Mouse (Mus musculus): ENCODE data around the gene Suclg2. TPM values are rescaled to one million over a fixed set of nuclear protein-coding genes. Genes with fewer than 3 reads are reported as not detected.

The Suclg2 gene
- polyA plus RNA-seq, 1 experiment from 2014 or later = 29.0 TPM

DNA sequence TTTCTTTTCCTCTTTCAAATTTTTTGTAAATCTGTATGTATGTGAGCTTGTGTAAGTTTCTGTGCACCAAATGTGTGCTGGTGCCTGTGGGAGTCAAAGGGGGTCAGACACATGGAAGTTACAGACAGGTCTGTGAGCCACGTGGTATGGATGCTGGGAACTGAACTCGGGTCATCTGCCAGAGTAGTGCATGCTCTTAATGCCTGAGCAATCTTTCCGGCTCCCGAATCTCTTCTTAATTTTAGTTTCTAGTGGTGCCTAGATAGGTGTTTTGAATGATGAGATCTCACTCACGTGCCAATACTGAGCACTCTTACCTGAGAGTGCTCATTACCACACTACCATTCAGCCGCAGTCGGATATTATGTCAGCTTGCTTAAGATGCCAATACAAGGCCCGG is 60.9 kb downstream of the Suclg2 start:
- Histone ChIP-seq H3K4me2 (replicated peaks) (no peak overlapping the region), H3K36me3 (no peaks in the 10 kb centered on the region), H3K4me1 (no peaks in the 10 kb centered on the region), H3K4me3 (no peak overlapping the region), H3K27ac (replicated peaks) (no peak overlapping the region), H3K9ac (replicated peaks) (no peak overlapping the region), H3K27me3 (no peaks in the 10 kb centered on the region), H3K9me3 (no peaks in the 10 kb centered on the region)
- WGBS = 97% methylated on average over 8 of the region's 8 CpGs
- ATAC-seq (ENCODE audit: low FRiP score, low read depth) = no peak

DNA sequence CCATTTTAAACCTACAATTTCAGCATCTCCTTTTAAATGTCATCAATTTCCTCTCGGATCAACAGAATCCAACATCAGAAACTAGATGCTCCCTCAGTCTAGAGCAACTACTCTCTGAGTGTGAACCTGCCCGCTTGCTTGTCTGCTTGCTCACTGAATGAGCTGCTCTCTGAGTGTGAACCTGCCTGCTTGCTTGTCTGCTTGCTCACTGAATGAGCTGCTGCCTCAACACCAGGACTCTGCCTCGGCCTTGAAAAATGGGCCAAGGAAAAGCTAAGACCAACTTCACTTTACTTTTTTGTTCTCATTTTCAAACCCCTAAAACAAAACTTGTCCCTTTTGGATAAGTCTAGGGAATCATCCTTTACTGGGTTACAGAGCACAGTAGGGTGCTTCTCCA is 64.9 kb downstream of the Suclg2 start:
- Histone ChIP-seq H3K27me3 (no peaks in the 10 kb centered on the region), H3K9me3 (no peaks in the 10 kb centered on the region), H3K4me2 (replicated peaks) (no peak overlapping the region), H3K36me3 (no peaks in the 10 kb centered on the region), H3K4me1 (peaks cover 24% of the 10 kb centered on the region; the same call in 1 of the 2 replicates), H3K9ac (replicated peaks) (no peak overlapping the region), H3K4me3 (no peak overlapping the region), H3K27ac (replicated peaks) (no peak overlapping the region)
- ATAC-seq (ENCODE audit: low FRiP score, low read depth) = no peak
- WGBS = 92% methylated on average over 3 of the region's 3 CpGs

DNA sequence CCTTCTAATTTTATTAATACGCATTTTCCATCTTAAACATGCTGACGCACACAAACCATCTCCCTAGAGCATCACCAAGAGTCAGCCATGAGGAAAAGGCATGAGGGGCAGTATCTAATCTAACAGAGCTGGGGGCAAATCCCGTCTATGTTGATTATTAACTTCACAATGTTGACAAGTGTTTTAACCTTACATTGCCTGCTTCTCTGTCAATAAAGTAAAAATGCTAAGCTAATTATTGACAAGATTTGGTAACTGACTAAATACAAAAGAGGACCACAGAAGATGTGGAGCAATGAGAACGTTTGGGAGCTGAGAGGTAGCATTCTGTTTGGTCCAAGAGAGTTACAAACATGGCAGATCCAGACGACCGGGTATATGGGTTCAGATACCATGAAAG is 65.8 kb downstream of the Suclg2 start:
- no peak overlapping the region for H3K4me3 ChIP-seq
- ATAC-seq (ENCODE audit: low FRiP score, low read depth) = no peak
- H3K36me3 ChIP-seq = no peaks in the 10 kb centered on the region
- H3K27me3 ChIP-seq = no peaks in the 10 kb centered on the region
- H3K27ac ChIP-seq (replicated peaks) = no peak overlapping the region
- peaks cover 24% of the 10 kb centered on the region; the same call in 1 of the 2 replicates for H3K4me1 ChIP-seq
- 90% methylated on average over 6 of the region's 6 CpGs for WGBS
- H3K4me2 ChIP-seq (replicated peaks) = no peak overlapping the region
- no peak overlapping the region for H3K9ac ChIP-seq (replicated peaks)
- H3K9me3 ChIP-seq = no peaks in the 10 kb centered on the region

DNA sequence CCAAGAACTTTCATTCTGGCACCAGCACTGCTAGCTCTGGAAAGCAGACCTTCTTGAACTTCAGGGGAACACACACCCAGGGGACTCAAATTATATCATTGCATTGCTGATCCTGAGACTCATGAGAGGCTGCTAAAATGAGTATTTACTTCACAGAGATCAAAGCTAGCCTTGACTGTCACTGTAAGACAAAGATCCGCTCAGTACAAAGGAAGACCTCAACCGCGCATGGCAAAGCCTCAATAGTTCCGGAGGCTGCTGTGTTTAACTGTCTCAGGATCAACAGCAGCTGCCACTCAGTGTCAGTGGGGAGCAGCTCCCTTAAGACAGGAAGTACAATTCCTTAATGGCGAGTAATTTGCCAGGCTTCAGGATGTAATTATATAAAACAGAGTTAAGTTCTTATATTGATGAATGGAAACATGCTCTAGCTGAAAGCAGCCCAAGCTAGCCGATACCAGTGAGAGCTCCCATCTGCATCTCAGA is 67.2 kb downstream of the Suclg2 start:
- Histone ChIP-seq H3K27me3 (no peaks in the 10 kb centered on the region), H3K4me2 (replicated peaks) (0 out of 2 replicates have a peak overlapping the region, but pooled peaks have one; percentile 5), H3K27ac (replicated peaks) (no peak overlapping the region), H3K36me3 (no peaks in the 10 kb centered on the region), H3K4me1 (peaks cover 24% of the 10 kb centered on the region; the same call in 1 of the 2 replicates), H3K9me3 (no peaks in the 10 kb centered on the region), H3K9ac (replicated peaks) (no peak overlapping the region), H3K4me3 (no peak overlapping the region)
- 8% methylated on average over 6 of the region's 6 CpGs for WGBS
- peak; percentile 72 for ATAC-seq (ENCODE audit: low FRiP score, low read depth)

DNA sequence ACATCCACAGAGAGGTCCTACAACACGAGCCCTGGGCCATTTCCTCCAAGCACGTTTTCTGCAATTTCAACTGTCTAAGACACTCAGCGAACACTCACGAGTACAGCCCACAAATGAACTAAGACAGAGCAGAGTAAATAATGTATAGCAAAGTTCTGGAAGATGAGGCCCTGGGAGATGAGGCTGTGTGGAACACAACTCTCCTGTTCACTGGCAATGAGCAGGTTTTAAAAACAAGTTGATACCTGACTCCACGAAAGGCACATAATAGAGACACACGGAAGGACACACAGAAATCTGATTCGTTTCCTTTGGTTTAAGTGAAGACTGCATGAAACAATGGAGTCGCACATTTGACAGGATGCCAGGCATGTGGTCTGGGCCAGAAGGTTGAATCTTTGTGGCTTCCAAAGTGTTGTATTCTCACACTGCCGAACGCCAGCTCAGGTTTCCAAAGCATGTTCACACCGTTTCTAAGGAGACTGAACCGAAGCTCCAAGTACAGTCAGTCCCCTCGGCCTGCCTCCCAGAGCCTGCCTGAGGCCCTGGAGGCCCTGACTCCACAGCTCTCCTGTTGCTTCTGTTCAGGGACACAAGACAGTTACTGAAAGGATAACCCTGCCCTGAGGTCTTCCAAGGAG is 68.4 kb downstream of the Suclg2 start:
- Histone ChIP-seq H3K9ac (replicated peaks) (no peak overlapping the region), H3K4me3 (no peak overlapping the region), H3K9me3 (no peaks in the 10 kb centered on the region), H3K4me1 (peaks cover 24% of the 10 kb centered on the region; the same call in 1 of the 2 replicates), H3K27ac (replicated peaks) (no peak overlapping the region), H3K36me3 (no peaks in the 10 kb centered on the region), H3K4me2 (replicated peaks) (no peak overlapping the region), H3K27me3 (no peaks in the 10 kb centered on the region)
- WGBS = 48% methylated on average over 13 of the region's 13 CpGs
- ATAC-seq (ENCODE audit: low FRiP score, low read depth) = no peak

DNA sequence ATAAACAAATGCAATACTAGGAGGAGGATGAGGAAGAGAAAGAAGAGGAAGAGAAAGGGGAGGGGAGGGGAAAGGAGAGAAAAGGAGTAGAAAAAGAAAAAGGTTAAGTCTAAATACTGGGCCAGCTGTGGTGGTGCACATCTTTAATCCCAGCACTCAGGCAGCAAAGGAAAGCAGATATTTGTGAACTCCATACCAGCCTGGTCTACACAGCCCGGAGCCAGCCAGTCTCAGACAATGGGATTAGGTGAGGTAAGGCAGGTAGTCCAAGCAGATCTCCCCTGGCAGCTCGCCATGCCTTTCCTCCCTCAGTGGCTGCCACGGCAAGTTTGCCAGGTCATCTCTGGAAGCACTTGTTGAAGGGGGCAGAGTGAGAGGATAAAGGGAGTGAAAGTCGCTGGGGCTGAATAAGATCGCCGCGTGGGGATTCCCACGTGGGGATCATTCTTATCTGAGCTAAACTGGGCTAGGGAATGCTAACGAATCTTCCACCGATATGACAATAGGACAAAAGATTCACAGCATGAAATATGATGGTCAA is 69.4 kb downstream of the Suclg2 start:
- Histone ChIP-seq H3K9me3 (no peaks in the 10 kb centered on the region), H3K4me3 (no peak overlapping the region), H3K36me3 (no peaks in the 10 kb centered on the region), H3K27ac (replicated peaks) (no peak overlapping the region), H3K4me1 (peaks cover 24% of the 10 kb centered on the region; the same call in 1 of the 2 replicates), H3K9ac (replicated peaks) (no peak overlapping the region), H3K4me2 (replicated peaks) (no peak overlapping the region), H3K27me3 (no peaks in the 10 kb centered on the region)
- 52% methylated on average over 10 of the region's 10 CpGs for WGBS
- ATAC-seq (ENCODE audit: low FRiP score, low read depth) = no peak

DNA sequence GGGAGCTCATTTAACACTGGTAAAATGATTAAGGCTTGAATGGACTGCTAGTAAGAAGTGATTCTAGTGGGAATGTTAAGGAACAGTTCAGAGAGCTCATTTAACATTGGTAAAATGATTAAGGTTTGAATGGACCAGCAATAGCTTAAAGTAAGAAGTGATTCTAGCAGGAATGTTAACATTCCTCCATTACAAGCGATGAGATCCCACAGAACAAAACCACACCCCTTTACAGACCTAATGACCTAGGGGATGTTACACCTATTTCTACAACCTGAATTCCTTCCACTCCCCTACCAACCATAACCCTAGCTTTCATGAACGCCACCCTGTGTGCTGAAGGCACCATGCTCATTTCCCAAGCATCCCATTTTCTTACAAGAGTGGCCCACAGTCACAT is 81.2 kb downstream of the Suclg2 start:
- H3K27ac ChIP-seq (replicated peaks) = no peak overlapping the region
- H3K27me3 ChIP-seq = no peaks in the 10 kb centered on the region
- H3K9me3 ChIP-seq = no peaks in the 10 kb centered on the region
- no peak for ATAC-seq (ENCODE audit: low FRiP score, low read depth)
- H3K4me1 ChIP-seq = no peaks in the 10 kb centered on the region
- 93% methylated on average over 2 of the region's 2 CpGs for WGBS
- no peaks in the 10 kb centered on the region for H3K36me3 ChIP-seq
- no peak overlapping the region for H3K4me2 ChIP-seq (replicated peaks)
- no peak overlapping the region for H3K4me3 ChIP-seq
- H3K9ac ChIP-seq (replicated peaks) = no peak overlapping the region

DNA sequence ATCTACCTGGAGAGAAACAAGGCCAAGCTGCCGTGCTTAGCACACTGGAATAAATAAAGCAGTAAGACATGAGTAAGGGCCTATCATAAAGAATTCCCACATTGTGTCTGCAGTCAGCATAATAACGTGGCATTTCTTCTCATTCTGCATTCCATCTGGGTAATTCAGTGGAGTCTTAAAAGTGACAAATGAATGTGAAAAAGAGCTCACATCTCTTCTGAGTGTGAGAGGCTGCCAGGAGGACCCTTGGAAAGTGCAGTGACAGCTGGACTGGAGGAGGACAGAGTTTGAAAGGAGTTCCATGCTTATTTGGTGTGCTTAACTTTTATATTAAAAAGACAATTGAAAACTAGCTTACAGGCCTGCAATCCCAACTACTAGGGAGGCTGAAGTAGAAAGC is 83.2 kb downstream of the Suclg2 start:
- Histone ChIP-seq H3K9ac (replicated peaks) (no peak overlapping the region), H3K4me3 (no peak overlapping the region), H3K4me2 (replicated peaks) (no peak overlapping the region), H3K27me3 (no peaks in the 10 kb centered on the region), H3K4me1 (no peaks in the 10 kb centered on the region), H3K27ac (replicated peaks) (no peak overlapping the region), H3K9me3 (no peaks in the 10 kb centered on the region), H3K36me3 (no peaks in the 10 kb centered on the region)
- no peak for ATAC-seq (ENCODE audit: low FRiP score, low read depth)
- WGBS = 66% methylated on average over 2 of the region's 2 CpGs

DNA sequence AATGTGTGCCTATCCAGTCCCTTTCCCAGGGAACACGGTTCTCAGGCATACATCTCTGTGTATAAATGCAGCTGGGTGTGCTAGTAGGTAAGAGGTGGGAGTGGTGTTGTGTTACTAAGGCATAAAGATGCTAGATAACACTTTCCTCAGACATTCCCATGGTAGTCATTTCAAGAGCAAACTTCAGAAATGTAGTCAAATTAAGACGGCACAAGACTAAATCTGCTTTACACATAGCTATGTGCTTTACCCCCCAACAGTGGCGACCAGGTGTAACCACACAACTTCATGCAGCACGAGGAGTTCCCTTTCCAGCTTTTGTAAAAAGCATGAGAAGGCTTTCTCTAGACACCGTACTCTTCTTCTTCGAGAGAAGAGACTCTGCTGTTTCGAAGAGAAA is 89.5 kb downstream of the Suclg2 start:
- H3K27me3 ChIP-seq = no peaks in the 10 kb centered on the region
- H3K9me3 ChIP-seq = no peaks in the 10 kb centered on the region
- H3K4me2 ChIP-seq (replicated peaks) = no peak overlapping the region
- H3K9ac ChIP-seq (replicated peaks) = no peak overlapping the region
- no peaks in the 10 kb centered on the region for H3K4me1 ChIP-seq
- no peaks in the 10 kb centered on the region for H3K36me3 ChIP-seq
- no peak for ATAC-seq (ENCODE audit: low FRiP score, low read depth)
- H3K4me3 ChIP-seq = no peak overlapping the region
- H3K27ac ChIP-seq (replicated peaks) = no peak overlapping the region
- WGBS = 94% methylated on average over 7 of the region's 7 CpGs

DNA sequence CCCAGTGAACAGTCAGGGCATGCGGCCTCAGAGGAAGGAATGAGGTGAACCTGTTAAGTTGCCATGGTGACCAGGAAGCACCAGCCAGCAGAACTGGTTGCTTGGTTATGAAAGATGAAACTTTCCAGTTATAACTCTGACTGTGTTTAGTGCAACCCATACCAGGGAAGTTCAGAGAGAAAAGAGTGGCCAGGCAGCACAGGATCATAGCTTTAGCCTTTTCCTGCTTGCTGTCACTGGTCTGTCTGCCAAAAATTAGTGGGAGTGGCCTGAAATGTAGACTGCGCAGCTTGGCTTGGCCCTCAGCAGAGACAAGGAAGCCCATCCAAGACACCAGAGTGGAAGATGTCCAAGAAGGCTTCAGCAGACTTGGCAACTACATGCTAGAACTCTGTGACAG is 96.8 kb downstream of the Suclg2 start:
- no peak overlapping the region for H3K27ac ChIP-seq (replicated peaks)
- H3K36me3 ChIP-seq = no peaks in the 10 kb centered on the region
- no peak for ATAC-seq (ENCODE audit: low FRiP score, low read depth)
- no peak overlapping the region for H3K4me3 ChIP-seq
- 70% methylated on average over 2 of the region's 2 CpGs for WGBS
- no peaks in the 10 kb centered on the region for H3K27me3 ChIP-seq
- no peaks in the 10 kb centered on the region for H3K9me3 ChIP-seq
- H3K9ac ChIP-seq (replicated peaks) = no peak overlapping the region
- H3K4me2 ChIP-seq (replicated peaks) = no peak overlapping the region
- H3K4me1 ChIP-seq = no peaks in the 10 kb centered on the region

DNA sequence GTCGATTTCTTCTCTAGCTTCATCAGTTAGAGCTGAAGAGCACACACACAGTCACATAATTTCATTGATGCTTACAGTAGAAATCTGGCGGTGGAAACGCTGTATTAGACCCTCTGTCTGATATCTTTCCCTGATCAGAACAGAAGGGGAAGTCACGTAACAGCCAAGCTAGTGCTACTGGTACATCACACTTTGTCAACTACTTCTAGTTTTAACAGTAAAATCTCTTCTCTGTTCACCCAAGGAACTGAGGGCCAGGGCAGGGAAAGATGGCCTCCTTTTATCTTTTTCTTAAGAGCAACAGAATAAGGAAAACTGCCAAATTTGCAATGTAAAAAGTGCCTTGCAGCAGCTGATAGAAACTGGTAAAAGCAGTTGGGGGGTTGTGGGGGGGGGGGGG is 97.8 kb downstream of the Suclg2 start:
- 97% methylated on average over 4 of the region's 4 CpGs for WGBS
- Histone ChIP-seq H3K4me3 (no peak overlapping the region), H3K9me3 (no peaks in the 10 kb centered on the region), H3K27me3 (no peaks in the 10 kb centered on the region), H3K27ac (replicated peaks) (no peak overlapping the region), H3K4me1 (no peaks in the 10 kb centered on the region), H3K9ac (replicated peaks) (no peak overlapping the region), H3K36me3 (no peaks in the 10 kb centered on the region), H3K4me2 (replicated peaks) (no peak overlapping the region)
- no peak for ATAC-seq (ENCODE audit: low FRiP score, low read depth)

DNA sequence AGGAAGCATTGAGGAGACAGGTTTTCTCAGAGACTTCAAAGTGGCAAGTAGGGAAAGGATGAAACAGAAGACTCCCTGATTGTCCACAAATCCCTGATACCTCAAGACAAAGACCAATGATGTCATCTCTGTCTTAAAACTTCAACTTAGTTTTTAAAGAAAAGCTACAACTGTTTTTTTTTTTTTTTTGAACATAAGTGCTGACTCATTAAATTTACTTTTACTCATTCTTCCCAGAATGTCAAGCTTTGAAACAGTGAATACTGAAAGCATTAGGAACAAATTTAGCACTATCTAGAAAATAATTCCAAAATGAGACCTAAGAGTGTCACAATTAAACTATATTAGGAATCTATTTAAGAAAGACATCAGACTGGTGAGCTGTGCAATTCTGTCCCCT is 98.8 kb downstream of the Suclg2 start:
- ATAC-seq (ENCODE audit: low FRiP score, low read depth) = no peak
- H3K4me3 ChIP-seq = no peak overlapping the region
- no peaks in the 10 kb centered on the region for H3K27me3 ChIP-seq
- H3K9ac ChIP-seq (replicated peaks) = no peak overlapping the region
- no peaks in the 10 kb centered on the region for H3K36me3 ChIP-seq
- no peak overlapping the region for H3K4me2 ChIP-seq (replicated peaks)
- no peaks in the 10 kb centered on the region for H3K9me3 ChIP-seq
- H3K4me1 ChIP-seq = no peaks in the 10 kb centered on the region
- H3K27ac ChIP-seq (replicated peaks) = no peak overlapping the region

DNA sequence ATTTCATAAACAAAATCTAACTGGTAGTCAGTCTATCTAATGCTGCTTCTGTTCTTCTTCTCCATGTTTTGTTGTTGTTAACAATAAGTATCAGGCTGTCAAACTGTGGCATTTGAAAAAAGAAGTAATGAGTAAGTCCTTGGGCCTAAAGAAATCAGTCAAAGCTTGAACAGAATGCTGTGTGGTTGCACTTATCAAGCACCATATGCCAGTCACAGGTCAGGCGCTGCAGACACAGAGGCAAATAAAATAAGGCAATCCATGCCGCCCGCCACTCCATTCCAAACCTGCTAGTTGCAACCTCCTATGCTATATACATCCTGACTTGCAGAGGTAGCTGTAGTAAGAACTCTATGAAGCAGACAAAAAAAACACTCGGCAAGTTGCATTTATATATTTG is 100.2 kb downstream of the Suclg2 start:
- no peak overlapping the region for H3K9ac ChIP-seq (replicated peaks)
- H3K4me3 ChIP-seq = no peak overlapping the region
- H3K9me3 ChIP-seq = no peaks in the 10 kb centered on the region
- no peak for ATAC-seq (ENCODE audit: low FRiP score, low read depth)
- H3K4me1 ChIP-seq = no peaks in the 10 kb centered on the region
- no peaks in the 10 kb centered on the region for H3K36me3 ChIP-seq
- no peaks in the 10 kb centered on the region for H3K27me3 ChIP-seq
- no peak overlapping the region for H3K4me2 ChIP-seq (replicated peaks)
- H3K27ac ChIP-seq (replicated peaks) = no peak overlapping the region
- 93% methylated on average over 4 of the region's 4 CpGs for WGBS

Measured in midbrain, embryonic 12.5 days (tissue).